Mouse (Mus musculus) lung, adult 2 months (tissue): ENCODE measurements at regions not wholly inside any gene's neighbourhood (a gene's known extent, or its start where the extent isn't known, plus 50 kb on each side); places are given as distances from the start of the nearest gene placed in this dataset.

Source experiments
- CTCF ChIP-seq: fragments of 200-500 bp; IDR thresholded peaks from 2 replicates; pipeline ENCODE4 v1.5.1; 2011; ENCODE audit warnings: mild to moderate bottlenecking, low read length, control low read depth; ENCODE audit not compliant: insufficient read depth
- POLR2A ChIP-seq: fragments of 200-500 bp; IDR thresholded peaks from 2 replicates; pipeline ENCODE4 v1.6.1; 2011; ENCODE audit warnings: low read depth, mild to moderate bottlenecking, control low read depth, low read length, borderline replicate concordance; ENCODE audit errors: extremely low read depth

GRCm38 (mm10) chr11:20396204-20396848, 63.8 kb upstream of the Slc1a4 start:
- no peak for TF ChIP-seq CTCF
- TF ChIP-seq POLR2A: no peak
